Mouse (Mus musculus) neutrophil, adult 5-6 weeks (primary cell): Measurements from ENCODE around the gene Mrpl47. TPM values are rescaled to one million over a fixed set of nuclear protein-coding genes. Genes with fewer than 3 reads are reported as not detected.
A peak's percentile ranks its signal among the peaks of the same experiment; 100 is the strongest.
"Not testable (repeated sequence)": the region's sequence is repeated elsewhere in the genome, so short reads cannot be mapped to it uniquely, and the experiment has no call there.

Source experiments
- ATAC-seq: fragments of 151-379, 151-347 bp; 2 replicates; pipeline ENCODE4 v1.8.0; 2017; ENCODE audit warnings: mild to moderate bottlenecking, moderate TSS enrichment; ENCODE audit not compliant: insufficient number of reproducible peaks, poor library complexity, low FRiP score, severe bottlenecking; ENCODE audit errors: extremely low read depth
- total RNA-seq: library from RNA; stranded (forward); fragments of 200-1000 nt; gene quantifications from 2 replicates; pipeline ENCODE4 v1.2.3, GENCODE M21; 2017

Mrpl47 gene
- 5.4 and 7.3 TPM in 2 replicates for total RNA-seq

GRCm38 (mm10) chr3:32737172-32737655 lies at the start of gene Mrpl47:
Mrpl47 (minus strand) TSS chr3:32737605.
- ATAC-seq = no peak

- no peak for ATAC-seq
Observed at GRCm38 (mm10) chr3:32770781-32771180, 33.4 kb upstream of the Mrpl47 start.

GRCm38 (mm10) chr3:32763902-32764301 lies 26.5 kb upstream of the Mrpl47 start:
- ATAC-seq = no peak

- no peak for ATAC-seq
Observed at GRCm38 (mm10) chr3:32762962-32763361, 25.6 kb upstream of the Mrpl47 start.

GRCm38 (mm10) chr3:32759212-32759611 lies 21.8 kb upstream of the Mrpl47 start:
- no peak for ATAC-seq

GRCm38 (mm10) chr3:32754384-32754915 lies 17.0 kb upstream of the Mrpl47 start:
- no peak for ATAC-seq

- no peak for ATAC-seq
Observed at GRCm38 (mm10) chr3:32749820-32750579, 12.6 kb upstream of the Mrpl47 start.

GRCm38 (mm10) chr3:32748384-32748783 lies 11.0 kb upstream of the Mrpl47 start:
- ATAC-seq = no peak

GRCm38 (mm10) chr3:32745426-32745825 lies 8.0 kb upstream of the Mrpl47 start:
- ATAC-seq = not testable (repeated sequence)

GRCm38 (mm10) chr3:32745001-32745400 lies 7.6 kb upstream of the Mrpl47 start:
- ATAC-seq = no peak

- no peak for ATAC-seq
Observed at GRCm38 (mm10) chr3:32742276-32742780, 4.9 kb upstream of the Mrpl47 start.

GRCm38 (mm10) chr3:32738549-32738948 lies 1.1 kb upstream of the Mrpl47 start:
- no peak for ATAC-seq

GRCm38 (mm10) chr3:32736244-32737171 lies 897 bp downstream of the Mrpl47 start, which contains the start of gene Ndufb5:
Ndufb5 (plus strand) TSS chr3:32736990.
- ATAC-seq = peak; percentile 97

GRCm38 (mm10) chr3:32727861-32728260 lies 9.5 kb downstream of the Mrpl47 start:
- no peak for ATAC-seq

- ATAC-seq = no peak
Observed at GRCm38 (mm10) chr3:32725951-32726350, 11.5 kb downstream of the Mrpl47 start.

GRCm38 (mm10) chr3:32724191-32724590 lies 13.2 kb downstream of the Mrpl47 start:
- ATAC-seq = no peak

- ATAC-seq = no peak
Observed at GRCm38 (mm10) chr3:32718271-32718670, 19.1 kb downstream of the Mrpl47 start.

GRCm38 (mm10) chr3:32717403-32717802 lies 20.0 kb downstream of the Mrpl47 start:
- ATAC-seq = not testable (repeated sequence)

GRCm38 (mm10) chr3:32713711-32714110 lies 23.7 kb downstream of the Mrpl47 start:
- no peak for ATAC-seq
